Mouse (Mus musculus): ENCODE measurements around the gene Nfib.

Nfib gene

GRCm38 (mm10) chr4:82248031-82248430 is 457.5 kb downstream of the Nfib start:
- no peak for DNase-seq (ENCODE audit: low spot score in 2 of 2)

DNA sequence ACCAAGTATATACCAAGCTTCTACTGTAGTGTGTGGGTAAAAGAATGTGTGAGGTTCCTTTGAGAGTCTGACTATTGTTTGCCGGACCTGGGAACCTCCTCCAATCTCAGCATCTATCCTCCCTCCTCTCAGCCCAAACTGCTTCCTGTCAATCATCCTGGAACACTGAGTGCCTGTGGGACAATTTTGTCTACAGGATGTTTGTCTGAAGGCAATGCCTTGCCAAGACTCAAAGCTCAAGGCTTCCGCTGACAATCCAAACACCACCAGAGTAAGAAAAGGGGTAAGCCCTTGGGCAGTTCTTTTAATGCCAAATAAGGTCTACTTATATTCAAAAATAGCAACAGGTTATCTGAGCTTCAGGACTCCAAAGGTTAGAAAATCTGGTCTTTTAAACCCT is 459.3 kb downstream of the Nfib start:
- no peak for DNase-seq (ENCODE audit: low spot score in 2 of 2)
